Mouse (Mus musculus): Measurements from ENCODE around the gene Fgf22. TPM values are rescaled to one million over a fixed set of nuclear protein-coding genes. Genes with fewer than 3 reads are reported as not detected.

The Fgf22 gene
- total RNA-seq (2017), result not detected in 2 replicates

DNA sequence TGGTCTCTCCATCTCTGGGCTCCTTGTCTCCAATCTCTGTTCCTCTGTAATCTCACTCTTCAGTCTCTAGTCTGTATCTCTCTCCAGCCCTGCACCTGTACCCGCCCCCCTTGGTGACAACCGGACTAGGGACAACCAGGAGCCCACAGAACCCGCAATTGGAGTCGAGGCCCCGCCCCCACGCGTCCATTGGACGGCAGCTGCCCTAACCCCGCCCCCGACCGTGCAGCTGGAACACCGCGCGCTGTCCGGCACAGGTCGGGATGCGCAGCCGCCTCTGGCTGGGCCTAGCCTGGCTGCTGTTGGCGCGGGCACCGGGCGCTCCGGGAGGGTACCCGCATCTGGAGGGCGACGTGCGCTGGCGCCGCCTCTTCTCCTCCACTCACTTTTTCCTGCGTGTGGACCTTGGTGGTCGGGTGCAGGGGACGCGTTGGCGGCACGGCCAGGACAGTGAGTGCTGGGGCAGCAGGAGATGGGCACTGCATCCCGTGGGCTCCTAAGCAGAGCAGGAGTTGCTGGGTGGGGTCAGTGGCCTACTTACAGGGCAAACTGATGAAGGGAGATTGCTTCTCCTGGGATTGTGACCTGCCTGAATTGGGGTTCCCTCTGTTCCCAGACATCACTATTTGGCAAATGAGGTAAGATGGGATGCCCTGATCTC is at the start of gene Fgf22:
TSS of gene Fgf22 (plus strand) at position 221 of the 661 bp plus-strand sequence.
- ATAC-seq (replicated peaks; ENCODE audit: low read depth, poor library complexity, severe bottlenecking), result peak; percentile 74

DNA sequence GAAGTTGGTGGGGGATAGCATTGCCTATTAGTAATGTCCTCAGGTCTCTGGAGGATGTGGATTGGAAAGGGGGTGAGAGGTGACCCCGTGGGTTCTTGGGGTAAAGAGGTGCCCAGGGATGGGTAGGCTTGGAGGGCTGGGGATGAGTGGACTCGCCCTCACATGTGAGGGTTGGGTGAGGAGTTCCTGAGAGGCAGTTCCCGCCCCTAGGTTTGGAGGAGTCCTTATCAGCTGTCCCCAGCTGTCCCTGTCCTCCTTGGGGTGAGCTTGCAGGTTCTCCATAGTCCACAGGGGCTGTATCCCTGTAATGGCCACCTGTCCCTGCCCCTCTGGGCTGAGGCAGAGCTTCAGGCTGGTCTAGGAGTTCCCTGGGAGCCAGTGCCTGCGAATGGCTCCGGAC is 48.9 kb upstream of the Fgf22 start:
- ATAC-seq (replicated peaks; ENCODE audit: low read depth, poor library complexity, severe bottlenecking), result peak; percentile 54

DNA sequence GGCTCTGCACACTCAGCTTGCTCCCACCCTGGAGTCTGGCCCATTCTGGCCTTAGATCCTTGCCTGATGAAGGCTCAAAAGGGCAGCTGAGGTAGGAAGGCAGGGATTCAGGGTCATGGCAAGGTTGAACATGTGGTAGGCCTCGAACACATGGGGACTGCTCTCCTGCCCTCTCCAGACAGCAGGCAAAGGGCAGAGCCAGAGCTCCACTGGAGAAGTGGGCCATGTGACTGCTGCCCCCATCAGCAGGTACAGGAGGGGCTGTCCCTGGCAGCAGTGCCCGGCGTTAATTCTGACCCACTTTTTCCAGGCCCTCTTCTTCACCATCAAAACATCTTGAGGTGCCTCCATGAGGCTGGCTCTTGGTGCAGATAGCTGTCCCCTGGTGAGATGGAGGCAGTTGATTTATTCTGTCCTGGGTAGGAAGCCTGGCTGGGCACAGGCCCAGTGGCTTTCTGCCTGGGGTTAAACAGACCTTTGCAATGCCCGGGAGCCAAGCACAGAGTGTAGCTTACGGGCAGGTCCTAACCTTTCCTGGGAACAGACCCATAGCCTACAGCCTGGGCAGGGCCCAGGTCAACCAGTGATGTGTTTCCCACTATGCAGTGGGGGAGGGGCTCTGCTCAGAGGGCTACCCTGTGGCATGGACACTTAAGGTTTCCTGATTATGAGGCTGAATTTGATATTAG is 48.3 kb upstream of the Fgf22 start:
- ATAC-seq (replicated peaks; ENCODE audit: low read depth, poor library complexity, severe bottlenecking), result no peak

DNA sequence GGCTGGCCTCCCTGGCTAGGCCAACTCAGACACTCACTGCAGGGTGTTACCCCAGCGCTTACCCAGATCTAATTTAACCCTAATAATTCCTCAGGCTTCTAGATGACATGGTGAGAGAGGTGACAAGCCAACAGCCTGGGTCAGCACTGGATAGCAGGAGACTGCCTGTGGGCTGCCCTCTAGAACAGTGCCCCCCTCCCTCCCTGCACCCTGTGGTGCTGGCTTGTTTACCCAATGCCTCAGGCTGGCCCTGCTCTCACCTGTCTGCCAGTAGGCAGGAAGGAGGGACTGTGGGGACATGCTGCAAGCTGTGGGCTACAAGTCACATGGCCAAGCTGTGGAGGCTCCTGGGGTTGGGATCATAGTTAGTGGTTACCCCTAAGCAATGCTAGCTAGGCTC is 47.7 kb upstream of the Fgf22 start:
- ATAC-seq (replicated peaks; ENCODE audit: low read depth, poor library complexity, severe bottlenecking), result no peak

DNA sequence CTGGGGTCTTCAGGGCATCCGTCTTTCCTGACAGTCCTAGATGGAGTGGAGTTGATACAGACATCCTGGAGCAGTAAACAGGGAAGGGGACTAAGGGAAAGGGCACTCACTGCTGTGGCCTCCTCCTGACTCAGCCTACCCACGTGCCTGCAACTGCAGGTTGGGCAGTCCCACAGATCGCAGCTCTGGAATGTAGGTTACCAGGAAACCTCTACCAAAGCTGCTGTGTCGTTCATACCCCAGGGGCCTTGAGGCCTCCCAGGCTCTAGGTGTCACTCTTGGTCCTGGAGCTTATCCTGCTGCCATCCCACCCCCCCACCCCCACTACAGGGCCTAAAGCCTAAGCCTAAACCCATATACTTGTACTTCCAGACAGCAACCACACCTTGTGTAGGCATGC is 47.1 kb upstream of the Fgf22 start:
- ATAC-seq (replicated peaks; ENCODE audit: low read depth, poor library complexity, severe bottlenecking), result no peak

DNA sequence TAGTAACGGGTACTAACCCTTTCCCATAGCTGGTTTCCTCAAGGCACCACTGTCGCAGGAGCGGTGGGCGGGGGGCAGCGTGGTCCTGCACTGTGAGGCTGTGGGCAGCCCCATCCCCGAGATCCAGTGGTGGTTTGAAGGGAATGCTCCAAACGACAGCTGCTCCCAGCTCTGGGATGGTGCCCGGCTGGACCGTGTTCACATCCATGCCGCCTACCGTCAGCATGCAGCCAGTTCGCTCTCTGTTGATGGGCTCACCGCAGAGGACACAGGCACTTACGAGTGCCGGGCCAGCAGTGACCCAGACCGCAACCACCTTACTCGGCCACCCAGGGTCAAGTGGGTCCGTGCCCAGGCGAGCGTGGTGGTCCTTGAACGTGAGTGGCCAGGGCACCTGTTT is 46.2 kb upstream of the Fgf22 start:
- ATAC-seq (replicated peaks; ENCODE audit: low read depth, poor library complexity, severe bottlenecking), result no peak

DNA sequence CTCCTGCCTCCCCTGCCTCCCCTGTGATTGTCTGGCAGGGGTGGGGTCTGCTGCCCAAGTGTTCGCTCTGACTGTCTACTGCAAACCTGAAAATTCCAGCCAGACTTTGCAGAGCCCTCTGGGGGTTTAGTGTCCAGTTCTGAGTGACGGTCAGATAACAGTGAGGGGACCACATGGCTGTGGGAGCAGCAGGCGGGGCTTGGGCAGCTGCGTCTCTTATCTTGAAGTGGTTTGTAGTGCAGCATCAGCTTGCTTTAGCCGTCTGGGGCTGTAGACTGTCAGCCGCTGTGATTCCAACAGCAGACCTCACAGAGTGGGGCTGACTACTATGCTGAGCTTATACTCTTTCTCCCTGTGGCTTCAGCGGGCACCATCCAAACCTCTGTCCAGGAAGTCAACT is 45.6 kb upstream of the Fgf22 start:
- ATAC-seq (replicated peaks; ENCODE audit: low read depth, poor library complexity, severe bottlenecking), result no peak

DNA sequence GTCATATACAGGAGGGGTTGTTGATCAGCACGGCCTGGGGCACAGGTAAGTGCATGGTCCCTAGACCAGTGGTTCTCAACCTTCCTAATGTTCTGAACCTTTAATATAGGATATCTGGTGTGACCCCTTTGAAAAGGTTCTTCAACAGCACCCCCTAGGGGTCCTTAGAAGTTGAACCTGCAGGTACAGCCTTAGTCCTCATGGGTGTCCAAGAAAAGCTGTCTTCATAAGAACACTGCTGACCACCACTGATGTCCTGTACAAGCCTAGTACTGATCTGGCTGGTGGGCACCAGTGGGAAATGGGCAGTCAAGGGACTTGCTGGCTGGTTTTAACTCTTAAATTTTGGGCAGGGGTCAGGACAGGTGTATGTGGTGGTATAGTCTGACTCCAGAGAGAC is 42.8 kb upstream of the Fgf22 start:
- no peak for ATAC-seq (replicated peaks; ENCODE audit: low read depth, poor library complexity, severe bottlenecking)

DNA sequence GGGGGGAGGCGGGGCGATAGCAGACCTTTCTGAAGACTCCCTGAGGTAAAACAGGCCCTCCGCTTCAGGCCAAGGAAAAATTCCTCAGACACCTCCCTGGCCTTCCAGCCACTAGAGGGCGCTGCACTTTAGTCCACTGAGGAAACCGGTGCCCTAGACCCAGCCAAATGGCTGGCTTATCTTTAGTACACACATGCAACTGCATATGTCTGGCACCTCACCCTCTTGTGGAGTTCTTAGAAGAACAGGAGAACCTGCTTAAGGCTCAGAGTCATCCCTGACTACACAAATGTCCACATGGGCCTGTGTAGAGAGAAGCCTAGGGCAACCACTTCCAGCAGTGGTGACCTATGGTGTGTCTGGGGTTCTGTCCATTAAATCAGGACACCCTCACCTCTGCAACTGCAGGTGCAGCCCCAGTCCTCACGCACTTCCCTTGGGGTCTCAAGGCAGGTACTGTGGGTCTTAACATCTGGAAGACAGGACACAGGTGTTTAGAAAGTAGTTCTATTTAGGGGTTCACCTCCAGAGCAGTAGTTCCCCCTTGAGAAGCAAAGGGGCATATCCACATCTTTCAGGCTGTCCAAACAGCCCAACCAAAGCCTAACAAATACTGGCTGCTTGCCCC is 42.3 kb upstream of the Fgf22 start:
- peak; percentile 83 for ATAC-seq (replicated peaks; ENCODE audit: low read depth, poor library complexity, severe bottlenecking)

DNA sequence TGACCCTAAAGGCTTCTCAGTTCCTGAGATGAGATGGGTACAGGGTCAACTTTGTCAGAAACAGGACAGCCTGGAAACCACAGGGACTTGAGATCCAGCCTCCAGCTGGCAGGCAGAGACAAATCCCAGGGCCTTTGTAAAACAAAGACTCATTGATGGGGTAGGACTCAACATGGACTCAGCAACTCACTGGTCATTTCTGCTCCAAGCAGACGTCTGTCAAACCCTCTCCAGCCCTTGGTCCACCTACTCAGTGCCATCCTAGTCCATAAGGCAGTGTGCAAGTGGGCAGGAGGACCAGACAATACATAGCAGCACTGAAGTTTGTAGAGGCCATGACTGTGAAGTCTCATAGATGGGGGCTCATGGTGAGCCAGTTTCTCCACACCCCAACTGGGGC is 41.7 kb upstream of the Fgf22 start:
- no peak for ATAC-seq (replicated peaks; ENCODE audit: low read depth, poor library complexity, severe bottlenecking)

DNA sequence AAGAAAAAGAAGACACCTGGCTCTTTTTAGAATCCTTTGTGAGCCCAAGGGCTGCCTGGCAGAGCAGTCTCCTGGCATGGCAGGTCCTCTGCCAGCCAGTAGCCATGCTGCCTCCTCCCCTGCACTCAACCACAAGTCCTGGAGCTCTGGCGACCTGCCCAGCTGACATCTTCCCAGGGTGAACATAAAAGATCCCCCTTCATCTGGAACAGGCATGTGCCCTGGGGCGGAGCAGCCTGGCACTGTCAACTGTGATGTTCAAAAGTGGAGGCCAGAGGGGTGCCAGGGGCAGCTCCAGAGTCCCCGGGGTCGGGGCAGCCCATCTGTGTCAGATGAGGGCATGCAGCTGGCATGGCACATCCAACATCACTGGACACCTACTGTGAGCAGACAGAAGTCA is 39.9 kb upstream of the Fgf22 start:
- ATAC-seq (replicated peaks; ENCODE audit: low read depth, poor library complexity, severe bottlenecking), result no peak

DNA sequence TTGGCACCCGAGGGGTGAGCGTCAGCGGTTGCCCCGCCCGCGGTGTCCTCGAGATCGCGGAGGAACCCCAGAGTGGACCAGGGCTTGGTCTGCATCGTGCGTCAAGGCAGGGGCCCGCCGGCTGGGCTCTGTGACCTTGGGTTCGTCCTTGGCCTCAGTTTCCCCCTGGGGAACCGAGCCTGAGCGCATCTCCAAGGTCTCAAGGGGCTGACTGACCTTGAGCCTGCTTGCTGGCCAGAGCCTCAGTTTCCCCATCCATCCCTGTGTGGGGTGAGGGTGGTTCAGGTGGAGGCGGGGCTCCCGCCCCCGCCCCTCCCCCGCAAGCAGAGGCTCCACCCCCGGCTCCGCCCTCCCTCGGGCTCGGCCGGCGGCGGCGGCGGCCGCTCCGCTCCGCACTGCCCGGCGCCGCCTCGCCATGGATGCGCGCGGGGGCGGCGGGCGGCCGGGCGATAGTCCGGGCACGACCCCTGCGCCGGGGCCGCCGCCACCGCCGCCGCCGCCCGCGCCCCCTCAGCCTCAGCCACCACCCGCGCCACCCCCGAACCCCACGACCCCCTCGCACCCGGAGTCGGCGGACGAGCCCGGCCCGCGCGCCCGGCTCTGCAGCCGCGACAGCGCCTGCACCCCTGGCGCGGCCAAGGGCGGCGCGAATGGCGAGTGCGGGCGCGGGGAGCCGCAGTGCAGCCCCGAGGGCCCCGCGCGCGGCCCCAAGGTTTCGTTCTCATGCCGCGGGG is 38.5 kb upstream of the Fgf22 start, which contains the start of gene Hcn2:
TSS of gene Hcn2 (plus strand) at position 381 of the 734 bp plus-strand sequence.
- ATAC-seq (replicated peaks; ENCODE audit: low read depth, poor library complexity, severe bottlenecking), result no peak

DNA sequence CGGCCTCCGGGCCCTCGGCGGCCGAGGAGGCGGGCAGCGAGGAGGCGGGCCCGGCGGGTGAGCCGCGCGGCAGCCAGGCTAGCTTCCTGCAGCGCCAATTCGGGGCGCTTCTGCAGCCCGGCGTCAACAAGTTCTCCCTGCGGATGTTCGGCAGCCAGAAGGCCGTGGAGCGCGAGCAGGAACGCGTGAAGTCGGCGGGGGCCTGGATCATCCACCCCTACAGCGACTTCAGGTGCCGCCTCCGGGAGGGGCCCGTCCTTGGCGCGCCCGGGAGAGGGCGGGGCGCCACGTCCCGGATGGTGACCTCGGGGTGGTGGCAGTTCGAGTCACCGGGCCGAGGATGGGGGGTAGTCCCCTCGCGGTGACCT is 37.9 kb upstream of the Fgf22 start:
- no peak for ATAC-seq (replicated peaks; ENCODE audit: low read depth, poor library complexity, severe bottlenecking)

DNA sequence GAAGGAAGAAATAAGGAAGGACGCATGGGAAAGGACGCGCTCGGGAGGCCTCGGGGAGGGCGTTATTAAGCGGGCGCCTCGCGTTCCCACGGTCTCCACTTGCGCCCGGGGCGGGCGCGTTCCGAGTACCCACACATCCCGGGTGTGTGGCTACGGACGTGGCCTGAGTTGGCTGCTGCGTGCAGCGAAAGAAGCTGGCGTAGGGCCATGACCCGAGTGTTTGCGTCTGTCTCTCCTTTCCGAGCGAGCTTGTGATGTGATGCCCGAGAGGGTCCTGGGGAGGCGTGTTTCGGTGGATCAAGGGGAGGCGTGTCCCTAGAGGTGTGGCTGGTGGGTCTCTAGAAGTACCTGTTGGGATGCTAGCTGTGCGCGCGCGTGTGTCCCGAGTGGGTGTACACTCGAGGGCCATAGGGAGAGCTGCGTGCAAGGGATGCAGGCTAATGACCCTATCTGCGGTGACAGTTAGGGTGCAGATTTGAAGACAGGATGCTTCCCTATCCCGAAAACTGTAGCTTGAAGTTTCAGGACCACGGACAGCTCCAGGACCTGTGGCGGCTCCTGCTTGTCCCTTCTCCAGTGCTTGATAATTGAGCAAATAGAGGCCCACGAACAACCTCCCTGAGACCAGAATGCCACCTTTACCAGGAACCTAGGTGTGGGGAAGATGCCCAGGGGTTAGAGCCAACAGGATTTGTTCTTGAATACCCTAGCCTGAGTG is 37.1 kb upstream of the Fgf22 start:
- peak; percentile 70 for ATAC-seq (replicated peaks; ENCODE audit: low read depth, poor library complexity, severe bottlenecking)

DNA sequence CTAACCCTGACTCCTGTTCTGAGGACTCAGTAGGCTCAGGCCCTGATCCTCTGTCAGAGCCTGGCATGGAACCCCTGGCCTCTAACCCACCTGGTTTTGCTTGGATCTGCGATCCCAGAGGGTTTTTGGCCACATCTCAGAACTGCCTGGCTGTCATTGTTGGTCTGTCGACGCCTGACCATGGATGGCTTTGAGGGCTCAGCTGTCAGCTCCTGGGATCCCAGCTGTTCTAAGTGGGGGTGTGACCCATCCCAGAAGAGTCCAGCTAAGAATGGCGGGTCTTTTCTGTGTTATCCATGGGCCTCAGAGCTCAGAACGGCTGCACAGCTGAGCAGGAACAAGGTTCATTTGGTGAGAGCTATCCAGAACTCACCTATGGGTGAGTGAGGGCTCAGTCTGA is 33.8 kb upstream of the Fgf22 start:
- ATAC-seq (replicated peaks; ENCODE audit: low read depth, poor library complexity, severe bottlenecking), result no peak

DNA sequence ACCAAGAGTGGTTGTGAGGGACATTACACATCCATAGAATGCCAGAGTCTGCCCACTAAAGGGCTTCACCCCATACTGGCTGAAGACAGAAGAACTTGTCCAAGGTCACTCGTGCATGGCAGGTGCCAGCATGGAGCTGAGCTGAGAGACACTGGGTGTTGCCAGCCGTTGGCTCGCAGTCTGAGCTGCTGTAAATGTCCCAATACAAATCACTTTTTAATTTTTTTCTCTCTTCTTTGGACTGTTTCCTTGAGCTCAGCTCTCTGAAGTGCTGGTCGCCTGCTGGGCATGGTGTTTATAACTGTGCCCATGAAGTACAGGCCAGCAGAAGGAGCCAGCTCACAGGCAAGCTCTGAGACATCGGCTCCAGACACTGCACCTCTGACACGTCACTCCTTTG is 31.8 kb upstream of the Fgf22 start:
- no peak for ATAC-seq (replicated peaks; ENCODE audit: low read depth, poor library complexity, severe bottlenecking)

DNA sequence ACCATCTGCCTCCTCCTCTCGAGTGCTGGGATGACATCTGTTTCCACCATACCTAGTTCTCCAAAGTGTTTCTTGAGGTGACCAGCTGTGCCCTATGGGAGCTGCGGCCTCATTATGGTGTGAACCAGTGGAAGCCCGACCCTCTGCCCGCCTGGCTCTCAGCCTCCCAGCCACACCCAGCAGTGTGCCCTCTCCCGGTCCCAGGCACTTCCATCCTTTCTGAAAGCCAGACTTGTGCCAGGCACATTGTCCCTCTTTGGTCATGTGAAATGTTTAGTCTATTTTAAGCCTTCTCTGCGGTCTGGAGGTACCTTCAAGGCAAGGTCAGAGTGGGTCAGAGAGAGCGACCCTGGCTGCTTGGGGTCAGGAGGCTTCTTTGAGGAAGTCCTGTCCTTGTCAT is 31.2 kb upstream of the Fgf22 start:
- ATAC-seq (replicated peaks; ENCODE audit: low read depth, poor library complexity, severe bottlenecking), result no peak

DNA sequence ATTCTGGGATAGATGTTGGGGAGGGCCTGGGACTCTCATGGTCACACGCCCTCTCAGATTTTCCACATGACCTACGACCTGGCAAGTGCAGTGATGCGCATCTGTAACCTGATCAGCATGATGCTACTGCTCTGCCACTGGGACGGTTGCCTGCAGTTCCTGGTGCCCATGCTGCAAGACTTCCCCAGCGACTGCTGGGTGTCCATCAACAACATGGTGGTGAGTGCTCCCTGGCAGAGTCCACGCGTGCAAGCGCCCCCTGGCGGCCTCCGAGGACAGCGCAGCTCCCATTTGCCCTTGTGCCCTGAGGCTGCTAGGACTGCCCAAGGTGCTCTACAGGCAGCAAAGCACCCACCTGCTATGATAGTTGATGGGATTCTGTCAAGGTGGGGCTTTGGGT is 28.8 kb upstream of the Fgf22 start:
- peak; percentile 64 for ATAC-seq (replicated peaks; ENCODE audit: low read depth, poor library complexity, severe bottlenecking)

DNA sequence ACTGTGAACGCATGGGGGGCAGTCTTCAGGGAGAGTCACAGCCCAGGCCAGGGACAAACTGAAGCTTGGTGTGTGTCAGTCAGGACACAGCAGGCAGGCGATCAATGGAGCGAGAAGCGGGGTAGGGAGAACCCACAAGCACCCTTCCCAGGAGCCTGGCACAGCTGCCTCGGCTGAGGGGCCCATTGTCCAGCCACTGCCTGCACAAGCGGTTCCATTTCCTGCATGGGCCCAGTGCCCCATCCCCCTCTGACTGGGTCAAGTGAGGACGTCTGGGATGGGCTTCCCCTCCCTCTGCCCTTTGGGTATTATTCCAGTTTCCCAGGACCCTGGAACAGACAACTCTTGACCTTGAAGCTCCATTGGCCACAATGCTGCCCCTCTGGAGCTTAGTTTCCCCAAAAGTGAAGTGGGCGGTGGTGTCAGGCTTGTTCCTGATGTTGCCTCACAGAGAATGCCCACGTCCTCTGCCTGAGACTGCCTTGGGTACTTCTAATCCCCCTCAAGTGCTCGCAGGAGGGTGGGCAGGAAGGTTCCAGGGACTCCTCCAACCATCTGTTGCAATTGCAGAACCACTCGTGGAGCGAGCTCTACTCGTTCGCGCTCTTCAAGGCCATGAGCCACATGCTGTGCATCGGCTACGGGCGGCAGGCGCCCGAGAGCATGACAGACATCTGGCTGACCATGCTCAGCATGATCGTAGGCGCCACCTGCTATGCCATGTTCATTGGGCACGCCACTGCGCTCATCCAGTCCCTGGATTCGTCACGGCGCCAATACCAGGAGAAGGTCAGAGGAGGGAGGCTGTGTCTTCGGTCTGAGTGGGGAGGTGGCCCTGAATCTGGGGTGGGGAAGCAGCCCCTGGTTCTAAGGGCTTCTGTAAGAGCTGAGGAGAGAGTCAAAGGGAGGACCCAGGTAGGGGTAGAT is 26.3 kb upstream of the Fgf22 start:
- no peak for ATAC-seq (replicated peaks; ENCODE audit: low read depth, poor library complexity, severe bottlenecking)
